Mouse (Mus musculus): ENCODE measurements around the gene Fcf1.

DNA sequence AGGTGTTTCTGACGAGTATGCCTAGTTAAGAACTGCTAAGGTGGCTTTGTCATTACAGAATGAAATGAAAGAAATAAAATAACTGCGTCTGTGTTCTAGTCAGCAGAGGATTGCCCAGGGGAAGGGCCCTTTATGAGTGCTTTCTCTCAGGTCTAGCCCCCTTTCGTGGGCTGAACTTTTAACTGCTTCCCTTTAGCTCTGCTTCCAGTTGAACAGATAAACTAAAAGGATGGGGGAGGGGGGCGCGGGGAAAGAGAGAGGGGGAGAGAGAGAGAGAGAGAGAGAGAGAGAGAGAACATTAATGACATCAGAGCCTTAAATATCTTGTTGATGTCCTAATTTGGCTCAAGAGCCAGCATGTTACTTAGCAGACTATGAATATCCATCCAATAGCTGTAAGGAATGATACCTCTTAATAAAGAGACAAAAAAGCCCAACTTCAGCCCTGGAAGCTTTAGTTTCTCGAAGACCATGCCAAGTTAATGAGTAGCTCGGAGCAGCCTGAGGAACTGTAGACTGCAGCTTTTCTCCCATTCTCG lies 48.7 kb upstream of the Fcf1 start:
- TF ChIP-seq CTCF (IDR thresholded peaks at IDR 0.05; ENCODE audit: low read depth, low read length), result no peak
- no peak for TF ChIP-seq EP300 (IDR thresholded peaks at IDR 0.05; ENCODE audit: insufficient read depth, low read depth, low read length)
- TF ChIP-seq POLR2A (IDR thresholded peaks at IDR 0.05; ENCODE audit: insufficient read depth, low read length), result no peak
